Mouse (Mus musculus) gastrocnemius, postnatal 4 days (tissue): ENCODE results near the gene Pxmp4. TPM values are rescaled to one million over a fixed set of nuclear protein-coding genes. Genes with fewer than 3 reads are reported as not detected.

Experiments
- DNase-seq, 2 experiments: peaks; one replicate each; pipeline ENCODE4 v3.0.0; 2021 to 2022; ENCODE audit warnings: low spot score in 2 of 2, mixed read lengths in 2 of 2
- total RNA-seq, 2 experiments: library from RNA; stranded (reverse); gene quantifications; 2 replicates each; pipeline ENCODE4 v1.2.3; 2021

The Pxmp4 gene
- total RNA-seq, 2 experiments from 2014 or later = 15.7 to 20.9 TPM

- DNase-seq = peak; percentile 59 to 72
Measured at GRCm38 (mm10) chr2:154549127-154549885, 54.2 kb downstream of the Pxmp4 start.

GRCm38 (mm10) chr2:154548688-154549087 is 54.8 kb downstream of the Pxmp4 start:
- no peak for DNase-seq

GRCm38 (mm10) chr2:154546711-154547110 is 56.8 kb downstream of the Pxmp4 start, which contains the start of gene 1700003F12Rik:
1700003F12Rik (plus strand) TSS chr2:154547085.
- no peak for DNase-seq

- DNase-seq = peak in 1 of 2 experiments; percentile 53
Measured at GRCm38 (mm10) chr2:154543567-154544347, 59.8 kb downstream of the Pxmp4 start.

- no peak for DNase-seq
Measured at GRCm38 (mm10) chr2:154541630-154542029, 61.9 kb downstream of the Pxmp4 start.

- no peak for DNase-seq
Measured at GRCm38 (mm10) chr2:154539720-154540119, 63.8 kb downstream of the Pxmp4 start.

GRCm38 (mm10) chr2:154538710-154539109 is 64.8 kb downstream of the Pxmp4 start:
- DNase-seq = no peak

GRCm38 (mm10) chr2:154538310-154538709 is 65.2 kb downstream of the Pxmp4 start:
- DNase-seq = no peak

Other genes starting within 250 kb of the Pxmp4 start
- 10 to 100 TPM; 11.6 to 12.1 TPM for gene Cdk5rap1, start 230.7 kb downstream of the Pxmp4 start, total RNA-seq
- gene Snta1, start 195.6 kb downstream of the Pxmp4 start, total RNA-seq = 100 to 1,000 TPM in 1 of 2 experiments, 10 to 100 TPM in 1; 96.6 to 121 TPM
- 10 to 100 TPM; 37.2 to 38.2 TPM for gene Cbfa2t2, start 167.2 kb downstream of the Pxmp4 start, total RNA-seq
- under 1 TPM; 0.44 to 0.80 TPM for gene 1700003F12Rik, start 56.6 kb downstream of the Pxmp4 start, total RNA-seq
- gene Actl10, start 51.9 kb downstream of the Pxmp4 start, total RNA-seq = under 1 TPM; 0.25 to 0.29 TPM
- gene Necab3, start 44.8 kb downstream of the Pxmp4 start, total RNA-seq = 1 to 10 TPM; 1.8 to 2.1 TPM
- 10 to 100 TPM; 16.6 TPM for gene E2f1, start 33.8 kb downstream of the Pxmp4 start, total RNA-seq
- 1 to 10 TPM; 2.5 to 2.6 TPM for gene Zfp341, start 9.6 kb upstream of the Pxmp4 start, total RNA-seq
- gene 4930519P11Rik, start 9.7 kb upstream of the Pxmp4 start, total RNA-seq = under 1 TPM; 0.60 to 0.83 TPM
- 100 to 1,000 TPM; 116 to 126 TPM for gene Chmp4b, start 48.0 kb upstream of the Pxmp4 start, total RNA-seq
- not detected for gene Gm14214, start 166.3 kb upstream of the Pxmp4 start, total RNA-seq
- 100 to 1,000 TPM; 188 to 189 TPM for gene Raly, start 187.4 kb upstream of the Pxmp4 start, total RNA-seq
- not detected for gene a, start 187.7 kb upstream of the Pxmp4 start, total RNA-seq